Mouse (Mus musculus) brain, embryonic 18.5 days (tissue): ENCODE data around the gene Jag1.

Experiments
- DNase-seq: peaks from one replicate; pipeline ENCODE4 v3.0.0-alpha.2; 2012; ENCODE audit warnings: low read depth, low spot score

Gene Jag1

GRCm38 (mm10) chr2:137099211-137099734 lies 17.2 kb downstream of the Jag1 start:
- no peak for DNase-seq

- DNase-seq: no peak
Measured at GRCm38 (mm10) chr2:137098269-137099035, 18.0 kb downstream of the Jag1 start.

GRCm38 (mm10) chr2:137096981-137097460 lies 19.4 kb downstream of the Jag1 start:
- DNase-seq: no peak

- no peak for DNase-seq
Measured at GRCm38 (mm10) chr2:137094301-137094700, 22.1 kb downstream of the Jag1 start.

- no peak for DNase-seq
Measured at GRCm38 (mm10) chr2:137093298-137093630, 23.2 kb downstream of the Jag1 start.

- no peak for DNase-seq
Measured at GRCm38 (mm10) chr2:137092523-137093297, 23.7 kb downstream of the Jag1 start.

- DNase-seq: no peak
Measured at GRCm38 (mm10) chr2:137091766-137092522, 24.5 kb downstream of the Jag1 start.

- DNase-seq: no peak
Measured at GRCm38 (mm10) chr2:137087705-137088104, 28.7 kb downstream of the Jag1 start.

- no peak for DNase-seq
Measured at GRCm38 (mm10) chr2:137086621-137087395, 29.6 kb downstream of the Jag1 start.

GRCm38 (mm10) chr2:137085257-137085656 lies 31.2 kb downstream of the Jag1 start:
- DNase-seq: no peak

GRCm38 (mm10) chr2:137082896-137083620 lies 33.4 kb downstream of the Jag1 start:
- no peak for DNase-seq

GRCm38 (mm10) chr2:137081001-137081400 lies 35.4 kb downstream of the Jag1 start:
- DNase-seq: no peak

- no peak for DNase-seq
Measured at GRCm38 (mm10) chr2:137080468-137080867, 36.0 kb downstream of the Jag1 start.

GRCm38 (mm10) chr2:137079721-137080320 lies 36.6 kb downstream of the Jag1 start:
- DNase-seq: no peak

GRCm38 (mm10) chr2:137078771-137079170 lies 37.7 kb downstream of the Jag1 start:
- DNase-seq: no peak

- no peak for DNase-seq
Measured at GRCm38 (mm10) chr2:137074313-137074620, 42.2 kb downstream of the Jag1 start.

- DNase-seq: no peak
Measured at GRCm38 (mm10) chr2:137073473-137074312, 42.8 kb downstream of the Jag1 start.

GRCm38 (mm10) chr2:137067479-137068110 lies 48.8 kb downstream of the Jag1 start:
- DNase-seq: no peak

- no peak for DNase-seq
Measured at GRCm38 (mm10) chr2:137064513-137064912, 51.9 kb downstream of the Jag1 start.
